23 mouse cellular contexts compared by ENCODE assay signal in genomic region chr14:76613604-76614003, GRCm38 (mm10). TPM values are rescaled to one million over a fixed set of nuclear protein-coding genes. Genes with fewer than 3 reads are reported as not detected.
DNase-seq lines count a peak whose midpoint lies in the region; TF ChIP-seq lines count a peak whose summit lies in the region.
"Had no signal": no experiment of that assay in that cellular context is flagged by ENCODE, and none has a peak within 500 bp of the region (broad histone marks: within the 10 kb centered on the region; RNA-seq: fewer than 3 reads in every experiment).

No protein-coding gene starts in this region.

- no peaks in the 10 kb centered on the region for H3K9me3 ChIP-seq in CH12.LX (replicated peaks; ENCODE audit: low read length)
- H3K9me3 ChIP-seq: embryonic facial prominence, embryonic 12.5 days; embryonic facial prominence, embryonic 15.5 days had no signal

- H3K4me2 ChIP-seq in CH12.LX (ENCODE audit: insufficient read depth, low read depth, poor library complexity, severe bottlenecking), result no peak overlapping the region
- H3K4me2 ChIP-seq: embryonic facial prominence, embryonic 12.5 days; embryonic facial prominence, embryonic 15.5 days; heart, embryonic 11.5 days; hindbrain, embryonic 14.5 days had no signal

- H3K9ac ChIP-seq in CH12.LX (ENCODE audit: insufficient read depth, low read depth), result no peak overlapping the region
- H3K9ac ChIP-seq: embryonic facial prominence, embryonic 12.5 days; embryonic facial prominence, embryonic 15.5 days; forebrain, postnatal 0 days; hindbrain, embryonic 14.5 days had no signal

- no peaks in the 10 kb centered on the region for H3K36me3 ChIP-seq in CH12.LX (replicated peaks in 1 of 2; ENCODE audit: control insufficient read depth in 1 of 2, insufficient read depth in 1 of 2, low read length in 1 of 2)
- H3K36me3 ChIP-seq: embryonic facial prominence, embryonic 12.5 days; embryonic facial prominence, embryonic 15.5 days; G1E had no signal

- H3K79me2 ChIP-seq in CH12.LX (replicated peaks; ENCODE audit: control insufficient read depth, extremely low read depth, insufficient read depth, poor library complexity, severe bottlenecking), result no peaks in the 10 kb centered on the region

- no peak for TF ChIP-seq CTCF in gastrocnemius, adult 2 months (IDR thresholded peaks at IDR 0.05)
- TF ChIP-seq CTCF in CH12.LX (conservative IDR thresholded peaks at IDR 0.05 in 1 of 2, IDR thresholded peaks at IDR 0.05 in 1 of 2; ENCODE audit: low read depth in 2 of 2, low read length in 2 of 2), result no peak

- TF ChIP-seq POLR2A in CH12.LX (IDR thresholded peaks at IDR 0.05; ENCODE audit: low read depth, low read length), result no peak

- H3K27ac ChIP-seq in gastrocnemius, adult 2 months, result peak overlapping the region; percentile 1; the same call in 1 of the 2 replicates
- no peak overlapping the region for H3K27ac ChIP-seq in CH12.LX (ENCODE audit: insufficient read depth, low read depth)
- H3K27ac ChIP-seq: embryonic facial prominence, embryonic 12.5 days; embryonic facial prominence, embryonic 15.5 days; hindbrain, embryonic 14.5 days; hindbrain, postnatal 0 days had no signal

- no peak for DNase-seq in gastrocnemius, adult 2 months
- DNase-seq in gastrocnemius, adult 8-10 months (ENCODE audit: low spot score in 2 of 2), result no peak
- peak; percentile 31 to 61 for DNase-seq in heart, adult 9 months (ENCODE audit: low spot score in 2 of 2)
- DNase-seq in heart, postnatal 25 days (ENCODE audit: low spot score), result no peak
- DNase-seq in CH12.LX (ENCODE audit: extremely low read depth), result peak; percentile 64
- no peak for DNase-seq in retina, postnatal 1 day
- DNase-seq: adrenal gland, postnatal 10 days; adrenal gland, postnatal 36 days; cerebellum, adult 18-20 months; cerebellum, adult 9-11 months; cerebellum, postnatal 25 days; forebrain, postnatal 0 days; gastrocnemius, postnatal 10 days; heart, postnatal 4 days had no signal

- TF ChIP-seq EP300 in CH12.LX (IDR thresholded peaks at IDR 0.05; ENCODE audit: low read length), result no peak

- H3K4me3 ChIP-seq in gastrocnemius, adult 2 months, result no peak overlapping the region
- H3K4me3 ChIP-seq in CH12.LX (replicated peaks in 1 of 3; ENCODE audit: low read depth in 2 of 3, low read length in 2 of 3, poor library complexity in 1 of 3), result no peak overlapping the region
- H3K4me3 ChIP-seq: embryonic facial prominence, embryonic 12.5 days; embryonic facial prominence, embryonic 15.5 days; heart, adult 2 months had no signal

- H3K4me1 ChIP-seq in CH12.LX (ENCODE audit: control insufficient read depth in 1 of 2, insufficient read depth in 2 of 2), result peaks cover 3 to 15% of the 10 kb centered on the region in 2 experiments; a peak in 2 of 4 replicates

- H3K27me3 ChIP-seq in CH12.LX (replicated peaks), result peaks cover 2% of the 10 kb centered on the region
- H3K27me3 ChIP-seq: embryonic facial prominence, embryonic 12.5 days; embryonic facial prominence, embryonic 15.5 days; Patski had no signal

- intact Hi-C loops in gastrocnemius, adult 2 months (cut with DNase I), result loop anchor here (5.0 to 10.0 kb wide), 2 partner anchors 106 to 261 kb away; no protein-coding TSS in a partner anchor
- intact Hi-C loops in heart, postnatal 25 days (cut with DNase I), result loop anchor here (5.0 kb wide), 1 partner anchor 59 kb away; no protein-coding TSS in a partner anchor

- dilution Hi-C loops in CH12.LX (cut with MboI; ENCODE audit: extremely low pct_ligation_motif_present, extremely low pct_unique_long_range_greater_than_20kb, low sequenced_read_pairs), result no loop called here

- TF ChIP-seq RAD21 in CH12.LX (IDR thresholded peaks at IDR 0.05; ENCODE audit: low read depth, low read length), result no peak

- in situ Hi-C loops in CH12.LX (cut with MboI; ENCODE audit: low pct_ligation_motif_present, low pct_unique_long_range_greater_than_20kb, low sequenced_read_pairs), result no loop called here

TF ChIP-seq in CH12.LX, 34 proteins besides CTCF, POLR2A, EP300 and RAD21:
- TF ChIP-seq ELF1 (IDR thresholded peaks at IDR 0.05; ENCODE audit: low read depth, low read length), result no peak
- no peak for TF ChIP-seq MXI1 (IDR thresholded peaks at IDR 0.05; ENCODE audit: low read depth, low read length)
- TF ChIP-seq PAX5 (IDR thresholded peaks at IDR 0.05; ENCODE audit: low read length), result no peak
- no peak for TF ChIP-seq ZC3H11A (IDR thresholded peaks at IDR 0.05; ENCODE audit: low read depth, low read length)
- TF ChIP-seq MAZ (IDR thresholded peaks at IDR 0.05; ENCODE audit: low read depth, low read length), result no peak
- 0 out of 2 replicates have a peak, but pooled peaks have one; percentile 14 for TF ChIP-seq MYC (IDR thresholded peaks at IDR 0.05; ENCODE audit: low read depth, low read length)
- TF ChIP-seq USF2 (conservative IDR thresholded peaks at IDR 0.05; ENCODE audit: low read depth, low read length), result no peak
- 0 out of 2 replicates have a peak, but pooled peaks have one; percentile 23 for TF ChIP-seq MAX (IDR thresholded peaks at IDR 0.05; ENCODE audit: low read length)
- TF ChIP-seq CHD2 (IDR thresholded peaks at IDR 0.05; ENCODE audit: low read length), result no peak
- TF ChIP-seq TBP (conservative IDR thresholded peaks at IDR 0.05; ENCODE audit: low read depth, low read length), result no peak
- TF ChIP-seq NRF1 (IDR thresholded peaks at IDR 0.05; ENCODE audit: low read depth, low read length), result no peak

RNA-seq across cellular contexts. Expression of gene Serp2, which starts 56.9 kb away (rescaled TPM):
- total RNA-seq in gastrocnemius, adult 2 months (2021), result under 1 TPM in 1 of 2 experiments, not detected in 1; 0.64 TPM
- total RNA-seq in gastrocnemius, adult 8-10 months (2022), result under 1 TPM in 2 of 4 experiments, not detected in 2; 0.34 to 0.39 TPM
- 1 to 10 TPM in 1 of 2 experiments, under 1 TPM in 1; 0.47 to 1.0 TPM for total RNA-seq in heart, postnatal 25 days (2021)
- total RNA-seq in CH12.LX (2012; rRNA removed) (not detected in 2 replicates), CH12.LX (2014; rRNA removed) (not detected in 2 replicates)
- polyA plus RNA-seq in CH12.LX (2012; ENCODE audit: insufficient read length, low read depth), result not detected in 2 replicates
- total RNA-seq: common myeloid progenitor, adult 5-6 weeks; G1E had no signal
- polyA plus RNA-seq: G1E had no signal

Comparison
In these comparisons a context has a peak if more than half of its experiments do, and no peak if none do; other contexts are left out.
1. DNase-seq: peak in heart, adult 9 months (2 of 2) and CH12.LX (single experiment); none in gastrocnemius, adult 2 months (single experiment), gastrocnemius, adult 8-10 months (0 of 2), heart, postnatal 25 days (single experiment) and retina, postnatal 1 day (single experiment).